21 mouse cellular contexts compared by ENCODE assay signal in genomic region chr12:81668406-81668805, GRCm38 (mm10). TPM values are rescaled to one million over a fixed set of nuclear protein-coding genes. Genes with fewer than 3 reads are reported as not detected.
DNase-seq lines count a peak whose midpoint lies in the region; TF ChIP-seq lines count a peak whose summit lies in the region.
"Had no signal": no experiment of that assay in that cellular context is flagged by ENCODE, and none has a peak within 500 bp of the region (broad histone marks: within the 10 kb centered on the region; RNA-seq: fewer than 3 reads in every experiment).

No protein-coding gene starts in this region.

- no peak overlapping the region for H3K4me3 ChIP-seq in myocyte
- H3K4me3 ChIP-seq in left cerebral cortex, adult 2 months, result no peak overlapping the region
- H3K4me3 ChIP-seq: embryonic facial prominence, embryonic 13.5 days; forebrain, embryonic 12.5 days; heart, adult 2 months; hindbrain, embryonic 10.5 days; intestine, embryonic 15.5 days had no signal

- DNase-seq in 3134 (ENCODE audit: extremely low read depth, insufficient read length, low spot score), result peak; percentile 72
- DNase-seq in 3T3-L1 (ENCODE audit: low read depth, low spot score), result peak; percentile 17
- peak; percentile 76 for DNase-seq in Muller cell, postnatal 12 days (ENCODE audit: inconsistent ontology term)
- DNase-seq in frontal cortex, postnatal 10 days (ENCODE audit: low spot score in 2 of 2), result no peak
- no peak for DNase-seq in left cerebral cortex, adult 2 months (ENCODE audit: extremely low spot score in 1 of 2, low spot score in 2 of 2)
- DNase-seq: adrenal gland, postnatal 25 days; cerebellum, adult 11 months; cerebellum, adult 8-10 months; cerebellum, postnatal 14 days; gastrocnemius, postnatal 14 days; heart, adult 2 months had no signal

- no peaks in the 10 kb centered on the region for H3K27me3 ChIP-seq in myocyte (ENCODE audit: control insufficient read depth, insufficient read depth, insufficient read length)
- H3K27me3 ChIP-seq: embryonic facial prominence, embryonic 13.5 days; forebrain, embryonic 12.5 days; intestine, embryonic 15.5 days; Patski had no signal

- H3K79me2 ChIP-seq in myocyte (ENCODE audit: control insufficient read depth, insufficient read depth), result no peaks in the 10 kb centered on the region

- intact Hi-C loops in left cerebral cortex, adult 2 months (cut with DNase I), result no loop called here

- H3K27ac ChIP-seq in left cerebral cortex, adult 2 months, result no peak overlapping the region
- H3K27ac ChIP-seq: embryonic facial prominence, embryonic 13.5 days; forebrain, embryonic 12.5 days; heart, adult 2 months; hindbrain, embryonic 10.5 days; hindbrain, embryonic 14.5 days; intestine, embryonic 15.5 days had no signal

- no peak for TF ChIP-seq POLR2A in myocyte (IDR thresholded peaks at IDR 0.05; ENCODE audit: insufficient read length, low read depth)

- no peak overlapping the region for H3ac ChIP-seq in myocyte (ENCODE audit: control insufficient read depth, insufficient read length)

- H3K4me2 ChIP-seq in myocyte (ENCODE audit: low read depth), result no peak overlapping the region
- H3K4me2 ChIP-seq: embryonic facial prominence, embryonic 13.5 days; forebrain, embryonic 12.5 days; heart, embryonic 11.5 days; hindbrain, embryonic 14.5 days; intestine, embryonic 15.5 days had no signal

- TF ChIP-seq CTCF in left cerebral cortex, adult 2 months (IDR thresholded peaks at IDR 0.05), result no peak

- H3K36me3 ChIP-seq in myocyte (ENCODE audit: control insufficient read depth, insufficient read depth), result peaks cover 9% of the 10 kb centered on the region
- H3K36me3 ChIP-seq: embryonic facial prominence, embryonic 13.5 days; G1E; intestine, embryonic 15.5 days had no signal

TF ChIP-seq in myocyte, 11 proteins besides CTCF, POLR2A, EP300 and RAD21:
- TF ChIP-seq SRF (IDR thresholded peaks at IDR 0.05; ENCODE audit: control insufficient read depth, insufficient read length, low read depth) (no peak), MYOD1 (IDR thresholded peaks at IDR 0.05; ENCODE audit: control insufficient read depth in 1 of 3, insufficient read length in 2 of 3, low read depth in 2 of 3) (no peak), REST (IDR thresholded peaks at IDR 0.05; ENCODE audit: insufficient read depth, insufficient read length) (no peak), TCF12 (IDR thresholded peaks at IDR 0.05; ENCODE audit: insufficient read depth, poor library complexity, severe bottlenecking) (no peak), USF1 (IDR thresholded peaks at IDR 0.05; ENCODE audit: low read depth) (peak; percentile 44)
TF ChIP-seq in myocyte: peak in this region for 1.

RNA-seq across cellular contexts. Expression of gene Ttc9, which starts 37.4 kb away (rescaled TPM):
- 31.2 TPM for polyA plus RNA-seq in myocyte (2012; fragmentation: generic; extraction: Trizol)
- total RNA-seq in left cerebral cortex, adult 2 months (2021), result 10 to 100 TPM; 49.5 to 50.5 TPM
- polyA plus RNA-seq: activated CD4-positive, CD25-positive, alpha-beta regulatory T cell, adult 4 months; G1E had no signal

Comparison
In these comparisons a context has a peak if more than half of its experiments do, and no peak if none do; other contexts are left out.
1. DNase-seq: peak in 3134 (single experiment), 3T3-L1 (single experiment) and Muller cell, postnatal 12 days (single experiment); none in frontal cortex, postnatal 10 days (0 of 2) and left cerebral cortex, adult 2 months (0 of 2).